Mouse (Mus musculus): ENCODE data around the gene Map7d1. TPM values are rescaled to one million over a fixed set of nuclear protein-coding genes. Genes with fewer than 3 reads are reported as not detected.

Gene Map7d1
- polyA plus RNA-seq, 1 experiment from 2014 or later: 61.1 TPM

GRCm38 (mm10) chr4:126283582-126283981 is 27.4 kb upstream of the Map7d1 start:
- H3K4me3 ChIP-seq (ENCODE audit: low read depth, low read length): no peak overlapping the region
- no peak for DNase-seq
- 79% methylated on average over 8 of the region's 8 CpGs for WGBS

GRCm38 (mm10) chr4:126281706-126282105 is 25.6 kb upstream of the Map7d1 start:
- Histone ChIP-seq H3K9me3 (ENCODE audit: low read depth, low read length) (no peaks in the 10 kb centered on the region), H3K27ac (ENCODE audit: low read depth) (no peak overlapping the region), H3K9ac (no peak overlapping the region), H3K4me3 (ENCODE audit: low read depth, low read length) (no peak overlapping the region), H3K4me1 (ENCODE audit: insufficient read depth) (peaks cover under 1% of the 10 kb centered on the region; the same call in 1 of the 2 replicates), H3K4me2 (no peak overlapping the region), H3K27me3 (ENCODE audit: insufficient read depth, low read length) (peaks cover 20% of the 10 kb centered on the region), H3K36me3 (ENCODE audit: insufficient read depth) (no peaks in the 10 kb centered on the region)
- no peak for DNase-seq
- WGBS: 55% methylated on average over 9 of the region's 9 CpGs
- TF ChIP-seq CTCF (IDR thresholded peaks at IDR 0.05; ENCODE audit: low read depth): no peak
- ATAC-seq (ENCODE audit: insufficient read depth): no peak

More at GRCm38 (mm10) chr4:126283582-126283981, 27.4 kb upstream of the Map7d1 start:
- H3K36me3 ChIP-seq (ENCODE audit: insufficient read depth): no peaks in the 10 kb centered on the region
- H3K4me1 ChIP-seq (ENCODE audit: insufficient read depth): peaks cover 4% of the 10 kb centered on the region
- no peaks in the 10 kb centered on the region for H3K9me3 ChIP-seq (ENCODE audit: low read depth, low read length)
- no peak overlapping the region for H3K27ac ChIP-seq (ENCODE audit: low read depth)
- no peak for ATAC-seq (ENCODE audit: insufficient read depth)
- H3K4me2 ChIP-seq: no peak overlapping the region
- TF ChIP-seq CTCF (IDR thresholded peaks at IDR 0.05; ENCODE audit: low read depth): no peak
- peaks cover 38% of the 10 kb centered on the region for H3K27me3 ChIP-seq (ENCODE audit: insufficient read depth, low read length)
- H3K9ac ChIP-seq: no peak overlapping the region

GRCm38 (mm10) chr4:126278961-126279360 is 22.8 kb upstream of the Map7d1 start:
- Histone ChIP-seq H3K4me3 (ENCODE audit: low read depth, low read length) (no peak overlapping the region), H3K9ac (no peak overlapping the region), H3K4me2 (no peak overlapping the region), H3K27me3 (ENCODE audit: insufficient read depth, low read length) (peaks cover 3% of the 10 kb centered on the region; the same call in 1 of the 2 replicates), H3K27ac (ENCODE audit: low read depth) (no peak overlapping the region), H3K36me3 (ENCODE audit: insufficient read depth) (peaks cover 13% of the 10 kb centered on the region), H3K9me3 (ENCODE audit: low read depth, low read length) (no peaks in the 10 kb centered on the region), H3K4me1 (ENCODE audit: insufficient read depth) (no peaks in the 10 kb centered on the region)
- no peak for DNase-seq
- WGBS: 63% methylated on average over 9 of the region's 9 CpGs
- TF ChIP-seq CTCF (IDR thresholded peaks at IDR 0.05; ENCODE audit: low read depth): no peak
- ATAC-seq (ENCODE audit: insufficient read depth): no peak

GRCm38 (mm10) chr4:126278565-126278915 is 22.4 kb upstream of the Map7d1 start:
- Histone ChIP-seq H3K9ac (no peak overlapping the region), H3K27me3 (ENCODE audit: insufficient read depth, low read length) (no peaks in the 10 kb centered on the region; the same call in 1 of the 2 replicates), H3K4me1 (ENCODE audit: insufficient read depth) (no peaks in the 10 kb centered on the region), H3K27ac (ENCODE audit: low read depth) (no peak overlapping the region), H3K36me3 (ENCODE audit: insufficient read depth) (peaks cover 18% of the 10 kb centered on the region), H3K4me3 (ENCODE audit: low read depth, low read length) (no peak overlapping the region), H3K4me2 (no peak overlapping the region), H3K9me3 (ENCODE audit: low read depth, low read length) (no peaks in the 10 kb centered on the region)
- DNase-seq (no peak), ATAC-seq (ENCODE audit: insufficient read depth) (no peak)
- TF ChIP-seq CTCF (IDR thresholded peaks at IDR 0.05; ENCODE audit: low read depth): no peak
- 34% methylated on average over 9 of the region's 9 CpGs for WGBS

GRCm38 (mm10) chr4:126277906-126278564 is 21.9 kb upstream of the Map7d1 start:
- Histone ChIP-seq H3K4me2 (0 out of 2 replicates have a peak overlapping the region, but pooled peaks have one; percentile 33), H3K27me3 (ENCODE audit: insufficient read depth, low read length) (no peaks in the 10 kb centered on the region), H3K4me3 (ENCODE audit: low read depth, low read length) (no peak overlapping the region), H3K9ac (no peak overlapping the region), H3K36me3 (ENCODE audit: insufficient read depth) (peaks cover 23% of the 10 kb centered on the region), H3K27ac (ENCODE audit: low read depth) (no peak overlapping the region), H3K4me1 (ENCODE audit: insufficient read depth) (no peaks in the 10 kb centered on the region), H3K9me3 (ENCODE audit: low read depth, low read length) (no peaks in the 10 kb centered on the region)
- WGBS: 8% methylated on average over 13 of the region's 13 CpGs
- DNase-seq: peak; percentile 85
- ATAC-seq (ENCODE audit: insufficient read depth): peak; percentile 66
- peak; percentile 83 for TF ChIP-seq CTCF (IDR thresholded peaks at IDR 0.05; ENCODE audit: low read depth)

GRCm38 (mm10) chr4:126275681-126276131 is 19.6 kb upstream of the Map7d1 start:
- ATAC-seq (ENCODE audit: insufficient read depth) (no peak), DNase-seq (no peak)
- H3K4me1 ChIP-seq (ENCODE audit: insufficient read depth): no peaks in the 10 kb centered on the region
- H3K9me3 ChIP-seq (ENCODE audit: low read depth, low read length): no peaks in the 10 kb centered on the region
- H3K4me3 ChIP-seq (ENCODE audit: low read depth, low read length): no peak overlapping the region
- H3K4me2 ChIP-seq: no peak overlapping the region
- peaks cover 30% of the 10 kb centered on the region for H3K36me3 ChIP-seq (ENCODE audit: insufficient read depth)
- no peak overlapping the region for H3K27ac ChIP-seq (ENCODE audit: low read depth)
- H3K27me3 ChIP-seq (ENCODE audit: insufficient read depth, low read length): no peaks in the 10 kb centered on the region
- H3K9ac ChIP-seq: no peak overlapping the region
- 85% methylated on average over 13 of the region's 13 CpGs for WGBS
- no peak for TF ChIP-seq CTCF (IDR thresholded peaks at IDR 0.05; ENCODE audit: low read depth)

GRCm38 (mm10) chr4:126275081-126275480 is 18.9 kb upstream of the Map7d1 start:
- H3K36me3 ChIP-seq (ENCODE audit: insufficient read depth): peaks cover 30% of the 10 kb centered on the region
- H3K4me3 ChIP-seq (ENCODE audit: low read depth, low read length): no peak overlapping the region
- H3K27ac ChIP-seq (ENCODE audit: low read depth): no peak overlapping the region
- H3K4me2 ChIP-seq: no peak overlapping the region
- H3K4me1 ChIP-seq (ENCODE audit: insufficient read depth): no peaks in the 10 kb centered on the region
- WGBS: 92% methylated on average over 4 of the region's 4 CpGs
- H3K9ac ChIP-seq: no peak overlapping the region
- ATAC-seq (ENCODE audit: insufficient read depth): no peak
- no peaks in the 10 kb centered on the region for H3K9me3 ChIP-seq (ENCODE audit: low read depth, low read length)
- H3K27me3 ChIP-seq (ENCODE audit: insufficient read depth, low read length): no peaks in the 10 kb centered on the region
- no peak for TF ChIP-seq CTCF (IDR thresholded peaks at IDR 0.05; ENCODE audit: low read depth)
- DNase-seq: no peak

Data from lung, embryonic 14.5 days (tissue).